In the genomic region with DNA sequence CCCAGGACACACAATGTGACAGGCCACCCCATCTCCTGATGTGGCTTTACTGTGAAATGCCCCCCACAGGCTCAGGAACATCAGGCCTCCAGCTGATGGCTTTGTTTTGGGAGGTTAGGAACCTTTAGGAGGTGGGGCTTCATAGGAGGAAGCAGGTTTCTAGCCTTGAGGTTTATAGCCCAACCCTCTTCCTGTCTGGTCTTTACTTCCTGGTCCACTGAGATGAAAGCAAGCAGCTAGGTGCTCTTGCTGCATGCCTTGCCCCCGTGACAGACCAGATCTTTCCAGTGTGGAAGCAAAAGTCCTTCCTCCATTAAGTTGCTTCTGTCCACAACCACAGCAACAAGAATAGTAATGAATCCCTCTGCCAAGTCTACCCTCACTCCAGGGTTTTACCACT, we compare ENCODE assay signal across 10 mouse cellular contexts. TPM values are rescaled to one million over a fixed set of nuclear protein-coding genes. Genes with fewer than 3 reads are reported as not detected.
DNase-seq lines count a peak whose midpoint lies in the region; ATAC-seq and TF ChIP-seq lines count a peak whose summit lies in the region.
"Had no signal": no experiment of that assay in that cellular context is flagged by ENCODE, and none has a peak within 500 bp of the region (broad histone marks: within the 10 kb centered on the region; RNA-seq: fewer than 3 reads in every experiment).

No protein-coding gene starts in this region.

- H3K9ac ChIP-seq in heart, embryonic 15.5 days, result peak overlapping the region; percentile 10; the same call in 1 of the 2 replicates
- H3K9ac ChIP-seq in midbrain, embryonic 13.5 days (replicated peaks), result no peak overlapping the region
- H3K9ac ChIP-seq: hindbrain, embryonic 15.5 days; liver, embryonic 13.5 days had no signal

- 40% methylated on average over 1 of the region's 1 CpGs for WGBS in heart, embryonic 15.5 days
- WGBS in midbrain, embryonic 13.5 days, result 40% methylated on average over 1 of the region's 1 CpGs

- H3K4me3 ChIP-seq in heart, embryonic 15.5 days, result no peak overlapping the region
- no peak overlapping the region for H3K4me3 ChIP-seq in bone marrow macrophage, adult 2 months (ENCODE audit: insufficient read depth, low read length)
- H3K4me3 ChIP-seq in midbrain, embryonic 13.5 days (replicated peaks), result no peak overlapping the region
- H3K4me3 ChIP-seq: hindbrain, embryonic 15.5 days; liver, embryonic 13.5 days had no signal

- no peaks in the 10 kb centered on the region for H3K9me3 ChIP-seq in heart, embryonic 15.5 days (replicated peaks)
- H3K9me3 ChIP-seq in midbrain, embryonic 13.5 days, result no peaks in the 10 kb centered on the region
- H3K9me3 ChIP-seq: hindbrain, embryonic 15.5 days; liver, embryonic 13.5 days had no signal

- H3K4me2 ChIP-seq in heart, embryonic 15.5 days, result no peak overlapping the region
- no peak overlapping the region for H3K4me2 ChIP-seq in midbrain, embryonic 13.5 days (replicated peaks)
- H3K4me2 ChIP-seq: hindbrain, embryonic 15.5 days; liver, embryonic 13.5 days had no signal

- peak overlapping the region; percentile 84 for H3K27ac ChIP-seq in heart, embryonic 15.5 days
- H3K27ac ChIP-seq in bone marrow macrophage, adult 2 months (ENCODE audit: insufficient read depth, low read depth, low read length), result peak overlapping the region; percentile 72
- peak overlapping the region; percentile 54 for H3K27ac ChIP-seq in midbrain, embryonic 13.5 days
- H3K27ac ChIP-seq: hindbrain, embryonic 15.5 days; liver, embryonic 13.5 days had no signal

- TF ChIP-seq POLR2A in bone marrow macrophage, adult 2 months (IDR thresholded peaks at IDR 0.05; ENCODE audit: borderline replicate concordance, low read depth, low read length), result no peak

- peaks cover 94% of the 10 kb centered on the region for H3K4me1 ChIP-seq in heart, embryonic 15.5 days (replicated peaks)
- peaks cover 73% of the 10 kb centered on the region for H3K4me1 ChIP-seq in bone marrow macrophage, adult 2 months (ENCODE audit: control insufficient read depth, insufficient read depth, low read length)
- peaks cover 88% of the 10 kb centered on the region for H3K4me1 ChIP-seq in midbrain, embryonic 13.5 days (replicated peaks)

- no peak for DNase-seq in heart, adult 8-10 months (ENCODE audit: low spot score)
- DNase-seq in 416B (ENCODE audit: low read depth), result peak; percentile 44
- no peak for DNase-seq in embryo, embryonic 10 days (ENCODE audit: low spot score)
- no peak for DNase-seq in left cerebral cortex, adult 18-20 months (ENCODE audit: low spot score in 2 of 2)
- DNase-seq in gastrocnemius, adult 8-10 months (ENCODE audit: low spot score in 2 of 2), result no peak
- DNase-seq: liver, embryonic 13.5 days had no signal

- H3K27me3 ChIP-seq in heart, embryonic 15.5 days, result no peaks in the 10 kb centered on the region
- peaks cover 3% of the 10 kb centered on the region; the same call in 1 of the 2 replicates for H3K27me3 ChIP-seq in midbrain, embryonic 13.5 days
- H3K27me3 ChIP-seq: hindbrain, embryonic 15.5 days; liver, embryonic 13.5 days had no signal

- no peak for TF ChIP-seq CTCF in bone marrow macrophage, adult 2 months (IDR thresholded peaks at IDR 0.05; ENCODE audit: low read depth, low read length)

- no peak for ATAC-seq in heart, embryonic 15.5 days (replicated peaks; ENCODE audit: insufficient number of reproducible peaks, insufficient read depth, low FRiP score, low read depth)
- ATAC-seq in midbrain, embryonic 13.5 days, result no peak

- no peaks in the 10 kb centered on the region for H3K36me3 ChIP-seq in heart, embryonic 15.5 days
- H3K36me3 ChIP-seq in midbrain, embryonic 13.5 days, result peaks cover 8% of the 10 kb centered on the region; the same call in 1 of the 2 replicates
- H3K36me3 ChIP-seq: hindbrain, embryonic 15.5 days; liver, embryonic 13.5 days had no signal

RNA-seq across cellular contexts. Expression of a gene that starts 38.0 kb away (rescaled TPM):
- polyA plus RNA-seq in heart, embryonic 15.5 days (2015; fragmentation: Nextera tagmentation; extraction: Ambion mirVana), result 20.6 and 24.5 TPM in 2 replicates
- total RNA-seq in heart, adult 8-10 months (2022), result 10 to 100 TPM; 41.6 to 49.5 (median 44.5) TPM
- polyA plus RNA-seq in bone marrow macrophage, adult 2 months (2012; ENCODE audit: insufficient read depth, insufficient read length, missing spikeins), result 7.1 and 9.1 TPM in 2 replicates
- polyA plus RNA-seq in midbrain, embryonic 13.5 days (2015; fragmentation: Nextera tagmentation; extraction: Ambion mirVana), result 27.5 and 31.8 TPM in 2 replicates
- 10 to 100 TPM; 42.4 to 43.1 TPM for total RNA-seq in left cerebral cortex, adult 18-20 months (2021)
- total RNA-seq in gastrocnemius, adult 8-10 months (2022), result 1 to 10 TPM; 3.9 to 5.4 (median 4.5) TPM

Comparison
In these comparisons a context has a peak if more than half of its experiments do, and no peak if none do; other contexts are left out.
1. RNA of a gene that starts 38.0 kb away (total RNA-seq): 41.6 to 49.5 TPM in heart, adult 8-10 months and 42.4 to 43.1 TPM in left cerebral cortex, adult 18-20 months; 3.9 to 5.4 TPM in gastrocnemius, adult 8-10 months; every median in the first group is over 4 times any median in the second.
2. Peak in every context shown above with its lines, with median percentiles within 50 percentile points of each other: H3K27ac ChIP-seq.